Mouse (Mus musculus) CH12.LX (cell line): ENCODE measurements around the gene Acaa1a. TPM values are rescaled to one million over a fixed set of nuclear protein-coding genes. Genes with fewer than 3 reads are reported as not detected.

Experiments used
- DNase-seq: peaks from one replicate; pipeline ENCODE4 v3.0.0-alpha.2; 2013; ENCODE audit errors: extremely low read depth
- H3K27ac ChIP-seq: 2 replicates; pipeline ENCODE4 v1.5.1; 2012; ENCODE audit warnings: low read depth, mild to moderate bottlenecking, control low read depth, moderate library complexity; ENCODE audit not compliant: insufficient read depth
- H3K27me3 ChIP-seq: replicated peaks from 2 replicates; pipeline ENCODE3; 2012; ENCODE audit warnings: inconsistent platforms
- H3K36me3 ChIP-seq, 2 experiments: replicated peaks in 1 of 2; 2 replicates each; pipeline versions ENCODE3 to v1.6.1; 2012; ENCODE audit warnings: inconsistent platforms in 1 of 2, low read length in 1 of 2, mild to moderate bottlenecking in 1 of 2, mixed read lengths in 1 of 2, moderate library complexity in 1 of 2; ENCODE audit not compliant: control insufficient read depth in 1 of 2, insufficient read depth in 1 of 2
- H3K4me1 ChIP-seq, 2 experiments: 2 replicates each; pipeline ENCODE4 v1.6.1; 2012; ENCODE audit warnings: inconsistent platforms in 1 of 2, moderate library complexity in 1 of 2; ENCODE audit not compliant: insufficient read depth in 2 of 2, control insufficient read depth in 1 of 2
- H3K4me2 ChIP-seq: 2 replicates; pipeline ENCODE4 v1.6.1; 2012; ENCODE audit warnings: low read depth, mild to moderate bottlenecking, control low read depth; ENCODE audit not compliant: poor library complexity, insufficient read depth, severe bottlenecking
- H3K4me3 ChIP-seq, 3 experiments: fragments of 150-350 bp in 1 of 3; sonication (generic) in 1 of 3; replicated peaks in 1 of 3; 2 replicates each; pipeline versions ENCODE3 to v1.5.1; 2011 to 2012; ENCODE audit warnings: low read depth in 2 of 3, low read length in 2 of 3, mild to moderate bottlenecking in 2 of 3, moderate library complexity in 2 of 3, control low read depth in 1 of 3, improper control_type of control experiment in 1 of 3, inconsistent platforms in 1 of 3, mixed read lengths in 1 of 3; ENCODE audit not compliant: poor library complexity in 1 of 3
- H3K79me2 ChIP-seq: replicated peaks from 2 replicates; pipeline ENCODE4 v1.6.1; 2012; ENCODE audit warnings: mild to moderate bottlenecking, moderate library complexity; ENCODE audit not compliant: control insufficient read depth, poor library complexity, insufficient read depth, severe bottlenecking; ENCODE audit errors: extremely low read depth
- H3K9ac ChIP-seq: 2 replicates; pipeline ENCODE4 v1.6.1; 2012; ENCODE audit warnings: low read depth, mild to moderate bottlenecking, control low read depth, moderate library complexity; ENCODE audit not compliant: insufficient read depth
- H3K9me3 ChIP-seq: replicated peaks from 2 replicates; pipeline ENCODE3; 2012; ENCODE audit warnings: low read length, inconsistent platforms, mixed read lengths
- BHLHE40 ChIP-seq: IDR thresholded peaks from 2 replicates; pipeline ENCODE4 v1.6.1; 2011; ENCODE audit warnings: mild to moderate bottlenecking, low read depth, low read length, improper control_type of control experiment
- CHD1 ChIP-seq: IDR thresholded peaks from 2 replicates; pipeline ENCODE4 v1.6.1; 2012; ENCODE audit warnings: low read depth, low read length, improper control_type of control experiment, inconsistent platforms
- CTCF ChIP-seq, 2 experiments: IDR thresholded peaks in 1 of 2; conservative IDR thresholded peaks in 1 of 2; 2 replicates each; pipeline ENCODE4 v1.5.1; 2011 to 2012; ENCODE audit warnings: low read depth in 2 of 2, low read length in 2 of 2, improper control_type of control experiment in 1 of 2, inconsistent platforms in 1 of 2, mild to moderate bottlenecking in 1 of 2, moderate library complexity in 1 of 2
- E2F4 ChIP-seq: IDR thresholded peaks from 2 replicates; pipeline ENCODE4 v1.6.1; 2011; ENCODE audit warnings: low read depth, low read length, improper control_type of control experiment; ENCODE audit not compliant: insufficient replicate concordance
- ELF1 ChIP-seq: IDR thresholded peaks from 2 replicates; pipeline ENCODE4 v1.6.1; 2014; ENCODE audit warnings: low read depth, mild to moderate bottlenecking, inconsistent platforms, low read length, improper control_type of control experiment
- EP300 ChIP-seq: IDR thresholded peaks from 2 replicates; pipeline ENCODE4 v1.6.1; 2011; ENCODE audit warnings: low read length, improper control_type of control experiment
- ETS1 ChIP-seq: conservative IDR thresholded peaks from 2 replicates; pipeline ENCODE4 v1.6.1; 2012; ENCODE audit warnings: low read depth, mild to moderate bottlenecking, inconsistent platforms, low read length, improper control_type of control experiment, moderate library complexity
- GABPA ChIP-seq: IDR thresholded peaks from 2 replicates; pipeline ENCODE4 v1.6.1; 2012; ENCODE audit warnings: low read depth, low read length, improper control_type of control experiment, inconsistent platforms; ENCODE audit not compliant: insufficient replicate concordance
- IRF4 ChIP-seq: IDR thresholded peaks from 2 replicates; pipeline ENCODE4 v1.6.1; 2014; ENCODE audit warnings: low read depth, mild to moderate bottlenecking, inconsistent platforms, low read length, improper control_type of control experiment
- JUN ChIP-seq: IDR thresholded peaks from 2 replicates; pipeline ENCODE4 v1.6.1; 2011; ENCODE audit warnings: low read depth, mild to moderate bottlenecking, low read length, improper control_type of control experiment, moderate library complexity; ENCODE audit not compliant: insufficient read depth
- JUND ChIP-seq: conservative IDR thresholded peaks from 2 replicates; pipeline ENCODE4 v1.6.1; 2011; ENCODE audit warnings: low read depth, low read length, improper control_type of control experiment
- KAT2A ChIP-seq: IDR thresholded peaks from 2 replicates; pipeline ENCODE4 v1.6.1; 2012; ENCODE audit warnings: low read length, improper control_type of control experiment, inconsistent platforms; ENCODE audit not compliant: insufficient replicate concordance
- MAFK ChIP-seq: IDR thresholded peaks from 2 replicates; pipeline ENCODE4 v1.6.1; 2011; ENCODE audit warnings: low read length, improper control_type of control experiment; ENCODE audit not compliant: insufficient replicate concordance
- MAX ChIP-seq: IDR thresholded peaks from 2 replicates; pipeline ENCODE4 v1.6.1; 2011; ENCODE audit warnings: low read length, improper control_type of control experiment
- MAZ ChIP-seq: IDR thresholded peaks from 2 replicates; pipeline ENCODE4 v1.6.1; 2012; ENCODE audit warnings: low read depth, mild to moderate bottlenecking, inconsistent platforms, low read length, improper control_type of control experiment, moderate library complexity
- MEF2A ChIP-seq: IDR thresholded peaks from 2 replicates; pipeline ENCODE4 v1.6.1; 2014; ENCODE audit warnings: low read depth, mild to moderate bottlenecking, inconsistent platforms, low read length, improper control_type of control experiment, borderline replicate concordance
- MYC ChIP-seq: IDR thresholded peaks from 2 replicates; pipeline ENCODE4 v1.6.1; 2011; ENCODE audit warnings: low read depth, mild to moderate bottlenecking, improper control_type of control experiment, low read length
- NELFE ChIP-seq: IDR thresholded peaks from 2 replicates; pipeline ENCODE4 v1.6.1; 2011; ENCODE audit warnings: low read depth, low read length, improper control_type of control experiment
- NRF1 ChIP-seq: IDR thresholded peaks from 2 replicates; pipeline ENCODE4 v1.6.1; 2014; ENCODE audit warnings: low read depth, mild to moderate bottlenecking, inconsistent platforms, low read length, improper control_type of control experiment, moderate library complexity
- PAX5 ChIP-seq: IDR thresholded peaks from 2 replicates; pipeline ENCODE4 v1.6.1; 2012; ENCODE audit warnings: low read length, inconsistent platforms, mixed read lengths
- POLR2AphosphoS2 ChIP-seq: IDR thresholded peaks from 2 replicates; pipeline ENCODE4 v1.6.1; 2011; ENCODE audit warnings: low read depth, low read length, improper control_type of control experiment
- RAD21 ChIP-seq: IDR thresholded peaks from 2 replicates; pipeline ENCODE4 v1.6.1; 2011; ENCODE audit warnings: low read depth, mild to moderate bottlenecking, low read length, improper control_type of control experiment, moderate library complexity
- SMC3 ChIP-seq: IDR thresholded peaks from 2 replicates; pipeline ENCODE4 v1.6.1; 2011; ENCODE audit warnings: low read depth, low read length, improper control_type of control experiment
- TBP ChIP-seq: conservative IDR thresholded peaks from 2 replicates; pipeline ENCODE4 v1.6.1; 2011; ENCODE audit warnings: low read depth, low read length, improper control_type of control experiment
- UBTF ChIP-seq: IDR thresholded peaks from 2 replicates; pipeline ENCODE4 v1.6.1; 2012; ENCODE audit warnings: low read depth, mild to moderate bottlenecking, inconsistent platforms, low read length, improper control_type of control experiment, moderate library complexity
- USF1 ChIP-seq: IDR thresholded peaks from 2 replicates; pipeline ENCODE4 v1.6.1; 2014; ENCODE audit warnings: low read depth, mild to moderate bottlenecking, inconsistent platforms, low read length, improper control_type of control experiment
- ZC3H11A ChIP-seq: IDR thresholded peaks from 2 replicates; pipeline ENCODE4 v1.6.1; 2012; ENCODE audit warnings: low read depth, mild to moderate bottlenecking, inconsistent platforms, low read length, improper control_type of control experiment
- ZKSCAN1 ChIP-seq: IDR thresholded peaks from 2 replicates; pipeline ENCODE4 v1.6.1; 2012; ENCODE audit warnings: low read depth, inconsistent platforms, low read length, improper control_type of control experiment, borderline replicate concordance
- dilution Hi-C: fragments of 300-500 bp; cut with MboI; formaldehyde crosslinking; loops from 2 replicates; pipeline ENCODE4 v1.14.3; 2020; ENCODE audit warnings: low sequenced_read_pairs; ENCODE audit not compliant: extremely low pct_unique_long_range_greater_than_20kb, extremely low pct_ligation_motif_present
- in situ Hi-C: fragments of 300-500 bp; cut with MboI; formaldehyde crosslinking; loops from 3 replicates; pipeline ENCODE4 v1.14.3; 2019; ENCODE audit warnings: low sequenced_read_pairs, low pct_ligation_motif_present, low pct_unique_long_range_greater_than_20kb, mixed read lengths
- polyA plus RNA-seq: library from polyadenylated mRNA; unstranded; fragments of >175 nt; gene quantifications from 2 replicates; pipeline ENCODE4 v1.2.1, GENCODE M21; 2012; ENCODE audit warnings: low read depth; ENCODE audit not compliant: insufficient read length
- total RNA-seq, 2 experiments: library from RNA; depleted of rRNA; stranded (reverse); fragments of 300-350 nt in 1 of 2; fragments of >200 nt in 1 of 2; gene quantifications; 2 replicates each; pipeline ENCODE4 v1.2.3; 2012 to 2014

Acaa1a gene
- total and polyA plus RNA-seq, 3 experiments: 22.4 to 57.8 (median 24.4) TPM

DNA sequence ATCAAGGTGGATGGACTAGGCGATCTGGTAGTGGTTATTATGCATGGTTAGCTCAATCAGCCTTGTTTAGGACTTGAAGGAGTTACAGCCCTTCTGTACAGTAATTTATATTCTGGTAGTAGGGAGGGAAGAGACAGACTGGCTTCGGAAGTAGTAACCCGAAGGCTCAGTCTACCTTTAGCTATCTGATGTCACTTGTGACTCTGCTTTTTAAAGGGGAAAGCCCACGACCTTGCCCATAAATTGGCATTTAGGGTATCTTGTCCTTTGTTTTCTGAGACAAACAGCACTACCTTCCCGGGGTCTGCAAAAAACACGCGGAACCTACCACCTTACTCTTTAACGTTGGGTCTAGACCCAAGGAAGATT, 720 bp downstream of the Acaa1a start:
- Histone ChIP-seq H3K27me3 (no peaks in the 10 kb centered on the region), H3K36me3 (peaks cover 34 to 58% of the 10 kb centered on the region in 2 experiments), H3K79me2 (peaks cover 5% of the 10 kb centered on the region; the same call in 1 of the 2 replicates), H3K4me1 (peaks cover 6 to 36% of the 10 kb centered on the region in 2 experiments), H3K4me2 (peak overlapping the region; percentile 55), H3K9me3 (no peaks in the 10 kb centered on the region), H3K4me3 (peak overlapping the region; percentile 75 to 94 (median 83)), H3K9ac (peak overlapping the region; percentile 87), H3K27ac (peak overlapping the region; percentile 76)
- TF ChIP-seq MAZ (no peak), ETS1 (no peak), ELF1 (no peak), JUN (no peak), ZKSCAN1 (no peak), MAX (no peak), PAX5 (no peak), RAD21 (no peak), CHD1 (no peak), USF1 (no peak), MAFK (no peak), MYC (no peak), EP300 (no peak)
- dilution Hi-C loops: no loop called here
- in situ Hi-C loops: no loop called here
- DNase-seq: no peak

DNA sequence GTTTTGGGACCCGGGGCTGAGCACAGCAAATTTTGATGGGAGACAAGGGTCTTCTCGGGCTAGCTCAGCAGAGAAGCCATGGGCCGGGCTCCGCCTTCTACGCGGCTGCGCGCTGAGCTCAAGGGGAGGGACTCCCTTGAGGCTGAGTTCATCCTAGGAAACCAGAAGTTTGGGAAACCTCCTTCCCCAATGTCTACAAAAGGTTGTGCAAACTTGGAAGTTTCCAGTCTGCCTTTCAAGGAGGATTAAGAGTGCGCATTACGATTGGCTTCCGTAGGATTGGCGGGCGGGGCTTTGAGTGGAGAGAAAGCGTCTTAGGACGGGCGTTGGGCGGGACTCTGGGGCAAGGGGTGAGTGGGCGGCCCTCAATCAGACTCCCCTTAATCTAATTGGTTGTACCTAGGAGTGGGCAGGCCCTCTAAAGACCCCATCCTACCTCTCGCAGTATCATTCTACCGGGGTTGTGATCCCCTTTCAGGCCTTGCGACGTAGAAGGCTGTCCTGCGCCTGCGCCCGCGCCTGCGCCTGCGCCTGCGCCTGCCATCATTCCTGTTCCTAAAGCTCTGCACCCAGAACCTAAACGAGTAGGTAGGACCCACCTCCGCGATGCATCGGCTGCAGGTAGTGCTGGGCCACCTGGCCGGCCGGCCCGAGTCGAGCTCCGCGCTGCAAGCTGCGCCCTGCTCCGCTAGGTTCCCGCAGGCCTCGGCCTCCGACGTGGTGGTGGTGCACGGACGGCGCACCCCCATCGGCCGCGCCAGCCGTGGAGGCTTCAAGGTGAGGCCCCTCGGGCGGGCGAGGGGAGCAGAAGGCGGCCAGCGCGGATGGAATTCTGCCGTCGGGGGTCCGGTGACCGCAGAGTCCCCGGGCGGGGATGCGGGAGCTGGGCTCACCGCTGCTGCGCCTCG, 1.7 kb downstream of the Acaa1a start, which contains the start of gene Myd88:
Gene Myd88 (minus strand): TSS at position 503 of the 908 bp plus-strand sequence.
- peak; percentile 96 for DNase-seq
- Histone ChIP-seq H3K36me3 (peaks cover 42 to 58% of the 10 kb centered on the region in 2 experiments), H3K4me2 (peak within 1 kb of the TSS; percentile 72), H3K27ac (peak within 1 kb of the TSS; percentile 76), H3K27me3 (no peaks in the 10 kb centered on the region), H3K4me1 (peaks cover 6 to 36% of the 10 kb centered on the region in 2 experiments), H3K79me2 (peaks cover 5% of the 10 kb centered on the region; the same call in 1 of the 2 replicates), H3K4me3 (peak within 1 kb of the TSS; percentile 75 to 94 (median 83)), H3K9me3 (no peaks in the 10 kb centered on the region), H3K9ac (peak within 1 kb of the TSS; percentile 87)
- in situ Hi-C loops (no loop called here), dilution Hi-C loops (no loop called here)
- TF ChIP-seq EP300 (no peak), ZC3H11A (no peak), POLR2AphosphoS2 (no peak), PAX5 (no peak), ZKSCAN1 (no peak), USF1 (no peak), MEF2A (peak; percentile 75), ELF1 (no peak; the same call in 1 of the 2 replicates), TBP (0 out of 2 replicates have a peak, but pooled peaks have one; percentile 41), IRF4 (peak; percentile 27; the same call in 1 of the 2 replicates), GABPA (no peak), MAZ (peak; percentile 67), SMC3 (no peak), CTCF (conservative IDR thresholded peaks at IDR 0.05 in 1 of 2, IDR thresholded peaks at IDR 0.05 in 1 of 2; ENCODE audit: low read depth in 2 of 2, low read length in 2 of 2) (no peak), NRF1 (peak; percentile 94), KAT2A (no peak), JUND (no peak), JUN (no peak), E2F4 (no peak), NELFE (peak; percentile 61; the same call in 1 of the 2 replicates), RAD21 (no peak), BHLHE40 (no peak), MYC (no peak), UBTF (no peak), MAX (0 out of 2 replicates have a peak, but pooled peaks have one; percentile 20)
